Mouse (Mus musculus) embryonic stem cell, embryonic (primary cell): Measurements from ENCODE around the gene Dlgap4.

Experiments
- CTCF ChIA-PET, 4 experiments: fragments of 300-600 bp in 2 of 4; fragments of 350-600 bp in 2 of 4; sonication (Branson Sonifier 250); formaldehyde crosslinking; loops; one replicate each; lab custom pipeline; 2022; ENCODE audit warnings: inconsistent platforms in 2 of 4; lab: Charles Lee
- POLR2A ChIA-PET, 4 experiments: fragments of 300-600 bp in 2 of 4; fragments of 350-600 bp in 2 of 4; sonication (Branson Sonifier 250); formaldehyde crosslinking; loops; one replicate each; lab custom pipeline; 2022; ENCODE audit warnings: antibody characterized with exemption in 4 of 4, inconsistent platforms in 1 of 4; lab: Charles Lee

Gene Dlgap4

GRCm38 (mm10) chr2:156726344-156726743 lies 112.8 kb downstream of the Dlgap4 start:
- POLR2A ChIA-PET: interaction anchor here (0.6 to 2.8 kb wide), 23 partner anchors 8 to 332 kb away, joined by 3 to 15 read pairs (median 3); partner anchors contain the start of gene Rab5if (in 1 of the 4)
- CTCF ChIA-PET: interaction anchor here in 2 of 4 experiments (0.8 to 1.0 kb wide), 2 partner anchors 38 to 114 kb away, joined by 3 read pairs; no protein-coding TSS in a partner anchor

DNA sequence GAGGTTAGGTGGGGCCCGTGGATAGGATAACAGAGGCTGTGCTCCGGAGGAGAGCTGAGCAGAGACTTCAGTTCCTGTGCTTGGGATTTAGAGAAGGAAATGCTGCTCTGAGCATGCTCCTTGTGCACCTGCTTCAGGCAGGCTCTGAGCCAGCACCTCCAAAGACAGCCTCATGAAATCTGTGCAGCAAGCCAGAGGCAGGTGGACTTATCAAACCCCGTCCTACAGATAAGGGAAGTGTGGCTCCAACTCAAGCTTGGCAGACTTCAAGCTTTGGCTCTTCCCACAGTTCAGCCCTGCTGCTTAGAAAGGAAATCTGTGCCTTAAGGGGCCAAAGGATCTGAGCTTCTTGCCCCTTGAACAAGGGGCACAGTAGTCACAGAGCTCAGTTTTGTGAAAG lies 113.4 kb downstream of the Dlgap4 start:
- POLR2A ChIA-PET: interaction anchor here in 2 of 4 experiments (0.7 to 2.8 kb wide), 16 partner anchors 9 to 332 kb away, joined by 3 to 15 read pairs (median 4); partner anchors contain the start of gene Rab5if (in 1 of the 2)

DNA sequence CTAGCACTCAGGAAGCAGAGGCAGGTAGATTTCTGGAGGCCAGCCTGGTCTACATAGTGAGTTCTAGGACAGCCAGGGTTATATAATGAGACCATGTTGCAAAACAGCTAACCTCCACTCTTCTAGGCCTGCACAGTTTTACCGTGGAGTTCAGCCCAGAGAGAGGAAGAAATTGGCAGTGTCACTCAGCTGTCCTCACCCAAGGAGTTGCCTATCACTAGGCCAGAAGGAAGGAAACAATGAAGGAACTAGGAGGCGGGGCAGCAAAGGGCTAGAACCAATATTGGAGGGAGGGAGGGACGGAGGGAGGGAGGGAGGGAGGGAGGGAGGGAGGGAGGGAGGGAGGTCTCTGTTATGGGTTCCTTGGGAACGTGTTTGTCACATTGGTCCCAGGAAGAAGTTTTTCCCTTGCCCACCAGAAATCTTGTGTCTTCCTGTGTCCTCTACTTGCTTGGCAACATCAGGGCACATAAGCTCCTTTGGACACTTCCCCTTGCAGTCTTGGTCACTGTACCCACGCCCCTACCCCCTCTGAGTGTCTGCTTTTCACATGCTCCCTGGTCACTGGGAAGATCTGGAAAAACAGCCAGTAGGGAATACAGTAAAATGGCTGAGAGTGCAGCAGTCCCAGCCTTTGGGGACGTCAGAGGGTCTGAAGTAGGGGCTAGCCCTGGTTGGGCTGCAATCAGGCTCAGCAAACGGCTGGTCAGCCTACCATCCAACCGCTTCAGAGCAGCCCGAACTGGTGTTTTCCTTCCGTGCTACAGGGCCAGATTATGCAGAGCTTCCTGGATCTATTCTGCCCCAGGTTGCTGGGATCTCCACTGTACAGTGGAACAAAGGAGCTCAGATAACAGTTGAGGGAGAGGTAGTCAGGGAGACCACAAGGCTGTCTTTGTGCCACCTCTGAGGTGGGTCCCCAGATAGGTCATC lies 116.3 kb downstream of the Dlgap4 start:
- CTCF ChIA-PET: interaction anchor here in 3 of 4 experiments (0.5 to 1.7 kb wide), 7 partner anchors 9 to 214 kb away, joined by 3 to 5 read pairs (median 4); partner anchors contain the start of genes 4930518I15Rik (in 1 of the 3) and Myl9 (in 1 of the 3)

More for the DNA sequence above, 113.4 kb downstream of the Dlgap4 start:
- CTCF ChIA-PET: interaction anchor here in 3 of 4 experiments (0.6 to 1.0 kb wide), 4 partner anchors 10 to 287 kb away, joined by 3 to 4 read pairs (median 3); no protein-coding TSS in a partner anchor

GRCm38 (mm10) chr2:156730501-156730921 lies 117.0 kb downstream of the Dlgap4 start:
- ChIA-PET POLR2A (interaction anchor here (0.5 to 3.6 kb wide), 32 partner anchors 9 to 1423 kb away, joined by 3 to 38 read pairs (median 4); partner anchors contain the start of gene Myl9 (in 1 of the 4)), CTCF (interaction anchor here in 2 of 4 experiments (0.5 to 1.7 kb wide), 6 partner anchors 10 to 182 kb away, joined by 3 to 14 read pairs (median 4); partner anchors contain the start of gene Myl9 (in 1 of the 2))

More for the DNA sequence above, 116.3 kb downstream of the Dlgap4 start:
- POLR2A ChIA-PET: interaction anchor here (0.5 to 3.6 kb wide), 34 partner anchors 9 to 1424 kb away, joined by 3 to 38 read pairs (median 3); partner anchors contain the start of gene Myl9 (in 1 of the 4)

DNA sequence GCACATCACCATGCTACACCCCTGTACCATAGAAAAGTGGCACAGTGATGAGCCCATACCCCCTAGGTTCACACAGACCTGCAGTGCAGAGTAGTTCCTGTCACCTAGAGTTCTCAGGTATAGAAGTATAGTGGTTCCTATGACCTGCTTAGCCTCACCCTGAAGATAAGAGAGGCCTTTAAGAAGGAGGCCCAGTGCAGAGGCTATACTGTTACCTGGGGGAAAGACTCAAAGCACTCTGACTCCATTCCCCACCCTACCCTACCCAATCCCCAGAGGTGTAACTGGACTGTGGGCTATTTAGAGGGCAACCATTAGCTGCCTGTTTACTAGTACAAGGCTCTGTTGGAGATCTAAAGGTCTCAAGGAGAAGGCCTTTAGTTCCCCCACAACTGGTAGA lies 118.1 kb downstream of the Dlgap4 start:
- ChIA-PET POLR2A (interaction anchor here in 2 of 4 experiments (0.6 to 3.6 kb wide), 12 partner anchors 11 to 259 kb away, joined by 3 to 38 read pairs (median 4); no protein-coding TSS in a partner anchor), CTCF (interaction anchor here in 2 of 4 experiments (0.6 to 1.3 kb wide), 5 partner anchors 11 to 872 kb away, joined by 3 to 6 read pairs (median 4); no protein-coding TSS in a partner anchor)

DNA sequence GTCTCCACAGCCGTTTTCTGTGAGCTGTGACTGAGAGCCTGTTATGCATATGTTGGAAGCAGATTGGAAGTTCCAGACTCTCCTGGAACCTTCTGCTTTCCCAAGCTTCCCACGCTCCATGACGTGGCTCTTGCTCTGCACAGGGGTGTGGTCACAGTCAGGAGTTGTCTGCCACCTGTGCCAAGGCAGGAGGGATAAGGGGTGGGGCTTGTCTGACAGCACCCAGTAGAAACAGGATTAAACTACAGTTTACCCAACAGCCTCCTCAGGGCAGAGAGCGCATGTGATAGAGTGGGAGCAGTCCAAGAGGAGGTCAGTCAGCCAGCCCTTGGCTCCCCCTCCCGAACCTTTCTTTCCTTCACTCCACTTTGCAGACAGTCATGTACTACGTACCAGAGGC lies 118.6 kb downstream of the Dlgap4 start:
- CTCF ChIA-PET: interaction anchor here in 1 of 4 experiments (0.6 to 1.3 kb wide), 3 partner anchors 11 to 871 kb away, joined by 3 to 5 read pairs (median 4); no protein-coding TSS in a partner anchor
- POLR2A ChIA-PET: interaction anchor here in 3 of 4 experiments (0.5 to 3.6 kb wide), 12 partner anchors 11 to 475 kb away, joined by 3 to 38 read pairs (median 4); no protein-coding TSS in a partner anchor

GRCm38 (mm10) chr2:156735761-156736335 lies 122.3 kb downstream of the Dlgap4 start:
- POLR2A ChIA-PET: interaction anchor here in 2 of 4 experiments (0.6 to 2.6 kb wide), 3 partner anchors 11 to 283 kb away, joined by 3 to 6 read pairs (median 4); no protein-coding TSS in a partner anchor
- CTCF ChIA-PET: no interaction called here

DNA sequence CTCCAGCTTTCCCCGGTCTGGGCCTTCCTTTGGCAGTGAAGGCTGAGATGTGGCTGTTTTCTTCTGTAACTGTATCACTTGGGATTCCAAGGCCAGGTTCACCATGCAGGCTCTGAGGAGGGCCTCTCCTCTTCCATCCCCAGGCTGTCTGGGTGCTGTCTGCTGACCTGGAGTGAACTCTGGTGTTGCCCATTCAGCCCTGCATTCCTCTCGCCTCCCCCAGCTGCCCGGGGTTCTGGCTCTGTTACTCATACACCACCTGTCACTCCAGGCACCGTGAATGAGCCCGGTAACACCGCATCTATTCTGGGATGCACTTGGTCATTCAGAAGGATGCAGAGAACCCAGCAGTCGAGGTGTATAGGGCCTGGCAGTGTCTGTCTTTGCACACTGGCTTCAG lies 123.3 kb downstream of the Dlgap4 start:
- POLR2A ChIA-PET: interaction anchor here in 3 of 4 experiments (0.8 to 2.6 kb wide), 4 partner anchors 9 to 13 kb away, joined by 3 to 6 read pairs (median 4); no protein-coding TSS in a partner anchor
- CTCF ChIA-PET: interaction anchor here in 1 of 4 experiments (0.7 kb wide), 1 partner anchor 868 kb away, joined by 3 read pairs; no protein-coding TSS in a partner anchor

DNA sequence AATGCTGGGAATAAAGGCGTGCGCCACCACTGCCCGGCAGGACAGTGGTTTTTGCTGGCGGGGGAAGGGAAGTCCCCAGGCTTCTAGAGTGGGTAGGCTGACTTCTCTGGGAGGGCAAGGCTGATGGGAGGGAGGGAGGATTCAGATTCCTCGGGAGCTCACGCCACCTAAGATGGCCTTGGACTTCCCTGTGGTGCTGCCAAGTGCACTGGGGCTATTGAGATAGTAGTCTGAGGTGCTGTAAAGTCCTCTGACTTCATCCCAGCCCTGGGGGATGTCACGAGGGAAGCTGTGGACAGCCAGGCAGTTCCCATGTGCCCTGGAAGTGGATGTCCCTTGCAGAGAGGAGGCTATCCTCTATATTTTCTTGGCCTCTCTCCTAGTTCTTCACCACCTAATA lies 124.5 kb downstream of the Dlgap4 start:
- POLR2A ChIA-PET: interaction anchor here in 2 of 4 experiments (1.2 to 2.6 kb wide), 3 partner anchors 11 to 13 kb away, joined by 3 to 6 read pairs (median 4); no protein-coding TSS in a partner anchor
- CTCF ChIA-PET: interaction anchor here in 1 of 4 experiments (1.4 kb wide), 1 partner anchor 18 kb away, joined by 3 read pairs; no protein-coding TSS in a partner anchor

GRCm38 (mm10) chr2:156741265-156741664 lies 127.8 kb downstream of the Dlgap4 start:
- CTCF ChIA-PET: no interaction called here
- POLR2A ChIA-PET: interaction anchor here in 3 of 4 experiments (1.0 to 2.1 kb wide), 5 partner anchors 8 to 17 kb away, joined by 4 to 7 read pairs (median 5); no protein-coding TSS in a partner anchor

DNA sequence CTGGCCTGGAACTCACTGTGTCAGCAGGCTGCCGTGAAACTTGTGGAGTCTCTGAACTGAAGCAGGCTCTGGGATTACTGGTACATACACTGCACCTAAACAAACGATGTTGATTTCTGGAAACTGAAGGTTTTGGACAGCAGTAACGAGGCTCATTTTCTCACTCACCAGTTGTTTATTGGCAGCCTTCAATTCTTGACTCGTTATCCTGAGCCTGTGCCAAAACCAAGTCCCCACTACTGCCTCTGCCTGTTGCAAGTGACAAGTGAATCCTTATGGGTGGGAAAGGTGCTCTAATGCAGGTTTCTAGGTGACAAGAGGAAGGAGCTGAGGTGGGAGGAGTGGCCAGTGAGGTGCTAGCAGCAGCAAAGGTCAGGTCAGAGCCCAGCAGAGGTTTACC lies 128.5 kb downstream of the Dlgap4 start:
- CTCF ChIA-PET: interaction anchor here in 2 of 4 experiments (0.6 to 1.8 kb wide), 2 partner anchors 19 to 47 kb away, joined by 5 read pairs; no protein-coding TSS in a partner anchor
- POLR2A ChIA-PET: interaction anchor here in 1 of 4 experiments (0.9 to 2.1 kb wide), 2 partner anchors 18 to 22 kb away, joined by 3 to 7 read pairs; no protein-coding TSS in a partner anchor

DNA sequence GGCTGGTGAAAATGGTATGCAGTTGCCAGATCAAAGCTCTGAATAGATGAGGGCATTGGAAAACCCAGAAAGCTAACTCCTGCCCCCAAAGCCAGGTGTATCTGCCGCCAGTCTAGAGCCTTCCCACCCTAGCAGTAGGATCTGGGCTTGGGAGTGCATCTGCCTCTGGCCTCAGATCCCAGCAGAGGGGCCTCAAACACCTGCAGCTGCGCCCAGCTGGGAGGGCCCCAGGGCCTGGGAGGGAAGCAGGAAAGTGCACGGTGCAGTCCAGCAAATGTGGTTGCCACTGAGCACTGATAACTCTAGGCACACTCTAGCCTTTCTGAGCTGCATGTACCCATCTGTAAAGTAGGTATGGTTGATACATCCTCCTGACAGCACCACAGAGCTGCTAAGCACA lies 129.7 kb downstream of the Dlgap4 start:
- ChIA-PET POLR2A (interaction anchor here in 2 of 4 experiments (0.9 to 1.3 kb wide), 4 partner anchors 11 to 22 kb away, joined by 3 to 4 read pairs (median 3); no protein-coding TSS in a partner anchor), CTCF (interaction anchor here in 2 of 4 experiments (0.6 to 1.8 kb wide), 2 partner anchors 17 to 20 kb away, joined by 5 to 9 read pairs; no protein-coding TSS in a partner anchor)

DNA sequence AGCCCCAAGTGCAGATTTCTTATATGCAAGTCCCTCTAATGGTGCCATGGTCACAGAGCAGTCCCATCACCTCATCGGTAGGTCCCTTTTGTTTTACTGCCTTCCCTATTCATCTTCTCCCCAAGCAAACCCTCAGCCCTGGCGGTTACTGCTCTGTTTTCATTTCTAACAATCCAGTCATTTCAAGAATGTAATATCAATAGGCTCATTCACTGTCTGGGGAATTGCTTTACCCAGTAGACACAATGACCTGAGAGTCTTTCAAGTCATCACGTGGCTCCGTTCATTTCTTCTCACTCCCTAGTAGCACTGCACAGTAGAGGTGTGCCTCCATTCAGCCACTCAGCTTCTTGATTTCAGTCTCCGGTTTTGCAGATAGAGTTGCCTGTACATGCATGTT lies 130.9 kb downstream of the Dlgap4 start:
- ChIA-PET POLR2A (interaction anchor here in 2 of 4 experiments (1.0 to 1.4 kb wide), 3 partner anchors 14 to 15 kb away, joined by 3 read pairs; no protein-coding TSS in a partner anchor), CTCF (no interaction called here)

DNA sequence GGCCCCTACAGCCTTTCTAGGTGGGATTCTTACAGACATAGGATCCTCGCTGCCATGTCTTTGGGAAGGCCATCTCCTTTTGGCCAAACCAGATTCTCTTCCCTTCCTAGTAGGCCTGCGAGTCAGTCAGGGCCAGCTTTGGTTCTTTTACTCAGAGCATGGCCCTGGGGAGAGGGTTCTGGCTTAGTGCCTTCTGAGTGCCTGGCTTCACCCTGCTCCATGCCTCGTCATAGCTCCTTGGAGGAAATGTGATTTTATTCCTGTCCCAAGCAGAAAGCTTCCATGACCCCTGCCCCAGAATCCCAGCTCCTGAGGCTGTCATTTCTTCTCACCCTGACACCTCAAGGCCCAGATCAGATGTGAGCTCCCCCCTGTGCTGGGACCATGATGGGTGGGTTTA lies 133.8 kb downstream of the Dlgap4 start:
- POLR2A ChIA-PET: interaction anchor here in 2 of 4 experiments (0.8 to 1.7 kb wide), 5 partner anchors 16 to 30 kb away, joined by 3 to 5 read pairs (median 3); no protein-coding TSS in a partner anchor
- CTCF ChIA-PET: interaction anchor here in 1 of 4 experiments (0.5 kb wide), 1 partner anchor 567 kb away, joined by 3 read pairs; no protein-coding TSS in a partner anchor

DNA sequence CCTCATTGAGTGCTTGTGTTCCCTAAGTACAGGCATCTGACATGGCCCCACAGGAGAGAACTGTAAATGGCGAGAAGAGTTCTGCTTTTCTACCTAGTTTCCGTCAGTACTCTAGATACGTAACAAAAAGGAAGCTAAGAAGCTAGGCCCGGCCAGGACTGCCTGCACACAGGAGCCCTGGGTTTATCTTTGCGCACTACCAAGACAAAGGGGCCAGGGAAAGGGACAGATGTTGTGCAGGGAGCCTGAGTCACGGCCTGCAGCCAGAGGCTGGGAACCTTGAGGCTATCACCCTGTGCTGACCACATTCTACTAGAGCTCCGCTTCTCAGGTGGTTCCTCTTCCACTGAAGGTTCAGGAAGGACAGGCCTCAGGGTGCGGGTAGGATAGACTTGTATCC lies 136.2 kb downstream of the Dlgap4 start:
- POLR2A ChIA-PET: interaction anchor here in 3 of 4 experiments (0.6 to 1.4 kb wide), 4 partner anchors 9 to 341 kb away, joined by 3 to 15 read pairs (median 5); no protein-coding TSS in a partner anchor
- CTCF ChIA-PET: no interaction called here

GRCm38 (mm10) chr2:156756937-156757336 lies 143.4 kb downstream of the Dlgap4 start:
- ChIA-PET POLR2A (interaction anchor here in 1 of 4 experiments (1.0 kb wide), 1 partner anchor 393 kb away, joined by 5 read pairs; no protein-coding TSS in a partner anchor), CTCF (no interaction called here)
